Mouse (Mus musculus) layer of hippocampus, adult 9-11 months (tissue): ENCODE data around the gene 1700067K01Rik.

ENCODE experiments used
- DNase-seq: peaks from one replicate; pipeline ENCODE4 v3.0.0; 2022

Gene 1700067K01Rik

DNA sequence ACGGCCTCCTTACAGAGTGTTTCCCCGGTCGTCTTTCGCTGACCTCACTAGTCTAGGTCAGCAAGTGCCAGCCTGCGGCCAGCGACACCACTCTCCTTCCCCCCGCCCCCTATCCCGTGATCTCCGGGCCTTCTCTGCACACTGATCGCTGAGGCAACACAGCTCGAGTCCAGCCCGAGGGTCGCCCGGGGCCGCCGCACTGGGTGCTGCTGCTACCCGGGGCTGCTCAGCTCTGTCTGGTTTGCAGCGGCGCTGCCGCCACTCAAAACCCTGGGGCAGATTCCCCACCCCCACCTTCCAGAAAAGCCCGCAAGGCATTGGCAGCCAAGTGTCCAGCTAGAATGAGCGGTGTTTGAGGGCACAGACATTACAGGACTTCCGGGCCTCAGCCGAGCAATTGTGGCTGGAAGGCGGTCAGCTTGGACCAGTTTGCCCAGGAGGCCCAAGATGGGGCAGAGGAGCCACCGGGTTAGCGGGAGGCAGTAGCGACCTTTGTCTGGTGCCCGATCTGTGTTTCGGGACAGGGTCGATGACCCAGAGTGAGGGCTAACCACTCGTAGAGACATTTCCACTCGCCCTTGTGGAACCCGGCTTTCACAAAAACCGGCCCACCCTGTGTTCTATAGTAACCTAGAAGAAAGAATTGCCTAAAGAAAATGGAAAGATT lies 11.3 kb downstream of the 1700067K01Rik start:
- DNase-seq, result no peak

- no peak for DNase-seq
Measured at GRCm38 (mm10) chr8:84015833-84016232, 14.5 kb downstream of the 1700067K01Rik start.

GRCm38 (mm10) chr8:84019738-84020137 lies 18.4 kb downstream of the 1700067K01Rik start:
- no peak for DNase-seq

- no peak for DNase-seq
Measured at GRCm38 (mm10) chr8:84021096-84021495, 19.8 kb downstream of the 1700067K01Rik start, which contains the start of gene Palm3. Gene Palm3, plus strand, starts transcription at chr8:84021471.

GRCm38 (mm10) chr8:84021569-84021968 lies 20.3 kb downstream of the 1700067K01Rik start:
- no peak for DNase-seq

DNA sequence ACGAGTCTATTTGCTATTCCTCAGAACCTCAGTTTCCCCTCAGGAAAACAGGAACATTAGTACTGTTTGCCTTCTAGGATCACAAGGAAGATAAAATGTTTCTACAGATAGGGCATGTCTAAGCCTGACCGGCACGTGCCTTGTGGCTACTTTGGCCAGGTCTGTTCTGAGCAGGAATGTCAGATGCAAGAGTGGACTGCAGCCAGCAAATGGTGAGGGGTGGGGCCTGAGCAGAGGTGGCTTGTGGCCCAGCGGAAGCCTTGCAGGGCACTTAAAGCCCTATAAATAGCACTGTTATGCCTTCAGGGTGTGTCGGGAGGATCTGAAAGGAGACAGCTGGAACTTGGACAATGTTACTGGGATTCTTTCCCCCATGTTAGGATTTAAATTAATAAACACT lies 21.8 kb downstream of the 1700067K01Rik start:
- DNase-seq, result no peak

GRCm38 (mm10) chr8:84023631-84024030 lies 22.3 kb downstream of the 1700067K01Rik start:
- DNase-seq, result no peak

DNA sequence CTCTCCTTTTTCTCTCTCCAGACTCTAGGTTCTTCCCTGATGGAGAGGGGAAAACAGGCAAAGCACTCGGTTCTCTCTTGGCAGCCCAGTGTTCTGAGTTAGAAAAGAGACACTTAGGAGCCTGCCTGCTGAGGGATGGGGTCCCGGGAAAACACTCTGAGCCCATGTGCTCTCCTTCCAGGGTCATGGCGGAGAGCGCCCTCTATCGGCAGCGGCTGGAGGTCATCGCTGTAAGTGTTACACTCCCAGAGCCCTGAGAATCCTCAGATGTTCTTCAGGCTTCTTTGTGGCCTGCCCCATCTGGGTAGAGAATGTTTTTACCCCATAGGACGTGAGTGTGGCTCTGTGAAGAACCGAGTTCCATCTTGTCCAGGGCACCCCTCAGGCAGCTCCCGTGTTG lies 22.9 kb downstream of the 1700067K01Rik start:
- DNase-seq, result no peak

- no peak for DNase-seq
Measured at GRCm38 (mm10) chr8:84025863-84026262, 24.6 kb downstream of the 1700067K01Rik start.

DNA sequence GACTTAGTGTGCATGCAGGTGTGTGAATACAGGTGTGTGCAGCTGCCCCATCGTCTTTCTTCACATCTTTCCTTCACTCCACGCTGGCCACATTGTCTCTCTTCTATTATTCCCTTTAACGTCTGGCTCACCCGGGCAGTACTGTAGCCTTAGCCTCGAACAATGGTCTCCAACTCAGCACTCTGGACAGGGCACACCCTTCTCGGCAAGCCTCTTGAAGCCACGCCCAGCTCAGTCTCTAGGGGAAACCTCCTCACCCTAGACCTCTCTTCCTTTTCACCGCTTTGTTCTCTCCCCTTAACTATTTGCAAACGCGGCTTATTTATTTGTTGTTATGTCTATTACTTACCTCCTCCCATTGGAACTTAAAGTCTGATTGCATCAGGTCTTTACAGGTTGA lies 26.1 kb downstream of the 1700067K01Rik start:
- no peak for DNase-seq

- DNase-seq, result no peak
Measured at GRCm38 (mm10) chr8:84029272-84029671, 28.0 kb downstream of the 1700067K01Rik start.

- DNase-seq, result no peak
Measured at GRCm38 (mm10) chr8:84032777-84033176, 31.5 kb downstream of the 1700067K01Rik start.

GRCm38 (mm10) chr8:84038015-84038414 lies 36.7 kb downstream of the 1700067K01Rik start:
- no peak for DNase-seq

- DNase-seq, result peak; percentile 52
Measured at GRCm38 (mm10) chr8:84039050-84039449, 37.7 kb downstream of the 1700067K01Rik start.

DNA sequence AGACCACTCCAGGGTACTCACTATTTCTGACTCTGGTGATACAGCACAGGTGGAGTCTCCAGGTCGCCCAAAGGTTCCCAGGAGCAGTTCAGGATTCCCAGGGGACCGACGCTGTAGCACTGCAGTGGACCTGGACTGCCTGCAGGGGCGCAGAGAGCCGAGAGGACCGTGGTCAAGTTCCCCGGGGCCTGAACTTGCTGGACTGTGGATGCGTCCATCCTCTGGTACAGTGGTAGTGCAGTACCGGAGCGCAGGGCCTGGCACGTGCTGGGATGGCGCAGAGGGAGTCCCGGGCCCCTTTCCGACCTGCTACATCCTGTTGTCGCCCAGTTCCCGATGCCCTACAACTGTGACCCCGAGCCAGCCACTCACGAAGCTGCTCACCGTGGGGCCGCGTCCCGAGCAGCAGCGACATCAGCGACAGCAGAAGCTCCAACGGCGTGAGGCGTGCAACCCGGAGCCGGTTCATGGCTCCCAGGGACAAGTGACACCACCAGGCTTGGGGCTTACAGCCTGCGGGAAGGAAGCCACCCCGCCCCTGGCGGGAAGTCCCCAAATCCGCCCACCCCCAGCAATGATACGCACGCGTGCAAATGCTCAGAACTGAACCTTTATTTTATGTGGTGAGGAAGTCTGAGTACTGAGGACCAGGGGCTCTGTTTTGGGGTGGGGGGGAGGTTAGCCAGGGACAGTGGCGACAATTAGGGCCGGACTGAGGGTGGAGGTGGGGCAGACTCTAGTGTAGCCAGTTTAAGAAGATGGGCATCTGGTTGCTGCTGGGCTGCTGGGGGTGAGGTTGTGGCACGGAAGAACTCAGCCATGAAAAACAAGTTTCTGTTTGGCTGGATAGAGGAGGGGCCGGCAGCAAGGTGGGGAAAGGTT lies 41.0 kb downstream of the 1700067K01Rik start, which contains the start of gene Il27ra:
TSS of gene Il27ra (minus strand) at position 524 of the 882 bp plus-strand sequence.
- DNase-seq, result no peak

GRCm38 (mm10) chr8:84042948-84043342 lies 41.6 kb downstream of the 1700067K01Rik start:
- DNase-seq, result no peak

GRCm38 (mm10) chr8:84044103-84044502 lies 42.8 kb downstream of the 1700067K01Rik start:
- DNase-seq, result no peak

DNA sequence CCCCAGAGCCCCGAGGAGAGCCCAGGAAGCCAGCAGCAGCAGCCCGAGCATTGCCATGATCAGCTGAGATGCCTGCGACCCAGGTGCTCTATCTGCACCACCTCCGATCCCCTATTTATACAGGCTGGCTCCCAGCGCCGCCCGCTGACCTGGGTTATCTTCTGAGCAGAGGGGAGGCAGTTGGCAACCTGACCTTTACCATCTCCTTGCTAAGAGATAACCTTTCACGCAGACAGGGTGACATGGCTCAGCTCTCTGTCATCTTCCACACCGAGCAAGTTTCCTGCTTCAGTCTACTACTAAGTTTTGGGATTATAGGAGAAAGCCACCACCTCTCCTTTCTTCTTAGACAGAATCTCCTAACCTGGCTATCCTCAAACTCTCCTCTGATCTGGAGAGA lies 43.6 kb downstream of the 1700067K01Rik start, which contains the start of gene Rln3:
TSS of gene Rln3 (minus strand) at position 101 of the 400 bp plus-strand sequence.
- no peak for DNase-seq

DNA sequence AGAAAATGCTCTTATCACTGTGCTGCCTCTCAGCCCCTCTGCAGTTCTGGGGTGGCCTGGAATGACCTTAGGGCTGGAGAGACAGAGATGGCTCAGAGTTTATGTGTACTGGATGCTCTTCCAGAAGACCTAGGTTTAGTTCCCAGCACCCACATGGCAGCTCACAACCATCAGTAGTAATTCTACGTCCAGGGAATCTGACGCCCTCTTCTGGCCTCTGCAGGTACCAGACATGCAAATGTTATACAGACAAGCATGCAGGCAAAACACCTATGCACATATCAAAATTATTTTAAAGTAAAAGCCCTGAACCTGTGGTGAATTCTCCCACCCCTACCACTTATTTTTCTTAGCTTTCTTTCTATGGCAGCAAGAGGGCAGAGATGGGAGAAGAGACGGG lies 45.2 kb downstream of the 1700067K01Rik start:
- DNase-seq, result no peak

GRCm38 (mm10) chr8:84048171-84048570 lies 46.9 kb downstream of the 1700067K01Rik start:
- no peak for DNase-seq

GRCm38 (mm10) chr8:84052746-84053145 lies 51.4 kb downstream of the 1700067K01Rik start:
- no peak for DNase-seq

DNA sequence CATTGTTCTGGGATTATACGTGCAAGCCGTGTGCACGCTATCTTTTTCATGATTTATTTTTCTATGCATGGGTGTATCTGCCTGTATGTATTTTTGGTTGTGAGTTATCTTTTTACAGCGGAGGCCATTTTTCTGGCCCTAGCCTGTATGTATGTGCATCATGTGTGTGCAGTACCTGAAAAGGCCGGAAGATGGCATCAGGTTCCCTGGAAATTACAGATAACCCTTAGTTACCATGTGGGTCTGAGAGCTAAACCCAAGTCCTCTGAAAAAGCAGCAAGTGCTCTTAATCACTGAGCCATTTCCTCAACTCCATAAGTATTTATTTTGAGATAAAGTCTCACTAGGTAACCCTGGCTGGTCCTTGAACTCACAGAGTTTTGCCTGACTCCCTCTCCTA lies 51.9 kb downstream of the 1700067K01Rik start:
- DNase-seq, result no peak
